Mouse (Mus musculus) ES-CJ7 (cell line): ENCODE measurements around the gene Nav2.

ENCODE experiments used
- DNase-seq: peaks from one replicate; pipeline ENCODE4 v3.0.0; 2011; ENCODE audit warnings: low read depth, low spot score

Nav2 gene

GRCm38 (mm10) chr7:48934816-48935215 lies 26.3 kb downstream of the Nav2 start:
- DNase-seq = no peak

- no peak for DNase-seq
Measured at GRCm38 (mm10) chr7:48937562-48937961, 29.0 kb downstream of the Nav2 start.

GRCm38 (mm10) chr7:48938190-48938589 lies 29.7 kb downstream of the Nav2 start:
- peak; percentile 49 for DNase-seq

- DNase-seq = no peak
Measured at GRCm38 (mm10) chr7:48948381-48949108, 40.0 kb downstream of the Nav2 start.

- no peak for DNase-seq
Measured at GRCm38 (mm10) chr7:48954501-48954900, 46.0 kb downstream of the Nav2 start.

GRCm38 (mm10) chr7:48958528-48959315 lies 50.2 kb downstream of the Nav2 start:
- peak; percentile 84 for DNase-seq

- no peak for DNase-seq
Measured at GRCm38 (mm10) chr7:48959316-48959661, 50.8 kb downstream of the Nav2 start.

GRCm38 (mm10) chr7:48960152-48960551 lies 51.6 kb downstream of the Nav2 start:
- DNase-seq = no peak

- no peak for DNase-seq
Measured at GRCm38 (mm10) chr7:48961501-48961900, 53.0 kb downstream of the Nav2 start.

- no peak for DNase-seq
Measured at GRCm38 (mm10) chr7:48961935-48962334, 53.4 kb downstream of the Nav2 start.

GRCm38 (mm10) chr7:48963112-48963511 lies 54.6 kb downstream of the Nav2 start:
- peak; percentile 20 for DNase-seq

- DNase-seq = no peak
Measured at GRCm38 (mm10) chr7:48963554-48963953, 55.0 kb downstream of the Nav2 start.

GRCm38 (mm10) chr7:48965796-48966512 lies 57.4 kb downstream of the Nav2 start:
- no peak for DNase-seq

GRCm38 (mm10) chr7:48981013-48981412 lies 72.5 kb downstream of the Nav2 start:
- no peak for DNase-seq

GRCm38 (mm10) chr7:48981814-48982213 lies 73.3 kb downstream of the Nav2 start:
- DNase-seq = no peak

- no peak for DNase-seq
Measured at GRCm38 (mm10) chr7:48982573-48982972, 74.1 kb downstream of the Nav2 start.

GRCm38 (mm10) chr7:48991911-48992552 lies 83.5 kb downstream of the Nav2 start:
- no peak for DNase-seq

GRCm38 (mm10) chr7:48995171-48995570 lies 86.7 kb downstream of the Nav2 start:
- peak; percentile 39 for DNase-seq

GRCm38 (mm10) chr7:48995701-48996100 lies 87.2 kb downstream of the Nav2 start:
- no peak for DNase-seq

- no peak for DNase-seq
Measured at GRCm38 (mm10) chr7:48996829-48997228, 88.3 kb downstream of the Nav2 start.

- DNase-seq = no peak
Measured at GRCm38 (mm10) chr7:48998097-48998496, 89.6 kb downstream of the Nav2 start.

GRCm38 (mm10) chr7:48998595-48998994 lies 90.1 kb downstream of the Nav2 start:
- DNase-seq = no peak
